Mouse (Mus musculus): Measurements from ENCODE around the gene Arfgap2. TPM values are rescaled to one million over a fixed set of nuclear protein-coding genes. Genes with fewer than 3 reads are reported as not detected.

Gene Arfgap2
- polyA plus RNA-seq, 1 experiment from 2014 or later, result 76.4 TPM

Other genes with a start within 250 kb of the Arfgap2 start
- gene Rapsn, start 229.4 kb upstream of the Arfgap2 start, polyA plus RNA-seq (2014; fragmentation: Nextera tagmentation; extraction: Ambion mirVana), result 0.95 and 1.2 TPM in 2 replicates
- gene Psmc3, start 211.0 kb upstream of the Arfgap2 start, polyA plus RNA-seq (2014; fragmentation: Nextera tagmentation; extraction: Ambion mirVana), result 298 and 304 TPM in 2 replicates
- 16.1 and 18.0 TPM in 2 replicates for gene Slc39a13, start 194.6 kb upstream of the Arfgap2 start, polyA plus RNA-seq (2014; fragmentation: Nextera tagmentation; extraction: Ambion mirVana)
- gene Spi1, start 182.6 kb upstream of the Arfgap2 start, polyA plus RNA-seq (2014; fragmentation: Nextera tagmentation; extraction: Ambion mirVana), result 2.4 and 2.9 TPM in 2 replicates
- gene Mybpc3, start 146.8 kb upstream of the Arfgap2 start, polyA plus RNA-seq (2014; fragmentation: Nextera tagmentation; extraction: Ambion mirVana), result not detected in 2 replicates
- 20.9 and 30.0 TPM in 2 replicates for gene Madd, start 81.1 kb upstream of the Arfgap2 start, polyA plus RNA-seq (2014; fragmentation: Nextera tagmentation; extraction: Ambion mirVana)
- gene Nr1h3, start 62.1 kb upstream of the Arfgap2 start, polyA plus RNA-seq (2014; fragmentation: Nextera tagmentation; extraction: Ambion mirVana), result 2.5 and 3.0 TPM in 2 replicates
- 38.2 and 41.2 TPM in 2 replicates for gene Acp2, start 62.1 kb upstream of the Arfgap2 start, polyA plus RNA-seq (2014; fragmentation: Nextera tagmentation; extraction: Ambion mirVana)
- gene Ddb2, start 28.0 kb upstream of the Arfgap2 start, polyA plus RNA-seq (2014; fragmentation: Nextera tagmentation; extraction: Ambion mirVana), result 9.4 and 9.9 TPM in 2 replicates
- gene Pacsin3, start 9.0 kb upstream of the Arfgap2 start, polyA plus RNA-seq (2014; fragmentation: Nextera tagmentation; extraction: Ambion mirVana), result 16.9 and 19.1 TPM in 2 replicates
- 168 and 170 TPM in 2 replicates for gene 1110051M20Rik, start 179.7 kb downstream of the Arfgap2 start, polyA plus RNA-seq (2014; fragmentation: Nextera tagmentation; extraction: Ambion mirVana)
- gene Lrp4, start 192.5 kb downstream of the Arfgap2 start, polyA plus RNA-seq (2014; fragmentation: Nextera tagmentation; extraction: Ambion mirVana), result 4.7 and 5.1 TPM in 2 replicates